Mouse (Mus musculus): ENCODE results near the gene Gm21725. TPM values are rescaled to one million over a fixed set of nuclear protein-coding genes. Genes with fewer than 3 reads are reported as not detected.

Gene Gm21725
- polyA plus RNA-seq (2017; shearing (Covaris generic)): not detected

DNA sequence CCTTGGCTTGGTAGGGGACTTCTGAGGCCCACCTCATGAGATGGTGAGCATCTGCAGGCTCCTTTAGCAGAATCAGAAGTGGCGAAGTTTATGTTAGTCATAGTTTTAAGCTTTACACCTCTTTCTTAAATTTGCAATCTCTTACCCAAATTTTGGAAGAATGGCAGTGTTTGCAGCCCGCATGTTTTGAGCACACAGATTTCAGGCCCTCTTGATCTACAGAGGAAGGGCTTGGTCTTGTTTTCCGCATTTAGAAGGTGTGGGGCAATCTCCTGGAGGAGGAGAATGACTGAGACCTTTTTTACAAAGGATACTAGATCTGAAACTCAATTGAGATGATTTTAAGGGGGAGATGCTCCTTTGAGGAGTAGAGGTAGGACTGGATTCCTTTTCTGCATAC lies at the start of gene Gm21725:
TSS of gene Gm21725 (minus strand) at position 101 of the 400 bp plus-strand sequence.

Other genes with a start within 250 kb of the Gm21725 start
- not detected for gene Gm21891, start 215.6 kb downstream of the Gm21725 start, polyA plus RNA-seq (2017; shearing (Covaris generic))
- not detected for gene Gm21425, start 187.1 kb downstream of the Gm21725 start, polyA plus RNA-seq (2017; shearing (Covaris generic))
- gene Gm21828, start 125.1 kb downstream of the Gm21725 start, polyA plus RNA-seq (2017; shearing (Covaris generic)): not detected
- not detected for gene Gm21440, start 96.7 kb downstream of the Gm21725 start, polyA plus RNA-seq (2017; shearing (Covaris generic))
- gene Gm21454, start 96.6 kb downstream of the Gm21725 start, polyA plus RNA-seq (2017; shearing (Covaris generic)): not detected
- gene Gm21866, start 116.5 kb upstream of the Gm21725 start, polyA plus RNA-seq (2017; shearing (Covaris generic)): not detected
- gene Gm20773, start 145.0 kb upstream of the Gm21725 start, polyA plus RNA-seq (2017; shearing (Covaris generic)): not detected

Measured in effector memory CD4-positive, alpha-beta T cell, adult 5 months (primary cell).